Mouse (Mus musculus) gastrocnemius, adult 8-10 months (tissue): ENCODE results near the gene Mrps18c. TPM values are rescaled to one million over a fixed set of nuclear protein-coding genes. Genes with fewer than 3 reads are reported as not detected.

Experiments
- DNase-seq, 2 experiments: peaks; one replicate each; pipeline ENCODE4 v3.0.0; 2022; ENCODE audit warnings: low spot score in 2 of 2
- total RNA-seq, 4 experiments: library from RNA; stranded (reverse); gene quantifications; 2 replicates each; pipeline ENCODE4 v1.2.4; 2022

The Mrps18c gene
- total RNA-seq, 4 experiments from 2014 or later, result 67.1 to 90.8 (median 78.7) TPM

- DNase-seq, result no peak
These were observed 27.5 kb downstream of the Mrps18c start for GRCm38 (mm10) chr5:100825975-100826374.

GRCm38 (mm10) chr5:100826531-100826930 lies 28.1 kb downstream of the Mrps18c start:
- no peak for DNase-seq

GRCm38 (mm10) chr5:100828701-100829100 lies 30.3 kb downstream of the Mrps18c start:
- DNase-seq, result no peak

- no peak for DNase-seq
These were observed 34.3 kb downstream of the Mrps18c start for GRCm38 (mm10) chr5:100832680-100833079.

GRCm38 (mm10) chr5:100833841-100834240 lies 35.4 kb downstream of the Mrps18c start:
- DNase-seq, result no peak

GRCm38 (mm10) chr5:100835862-100836538 lies 37.6 kb downstream of the Mrps18c start:
- no peak for DNase-seq

- DNase-seq, result no peak
These were observed 39.5 kb downstream of the Mrps18c start for GRCm38 (mm10) chr5:100837907-100838306.

- DNase-seq, result no peak
These were observed 46.1 kb downstream of the Mrps18c start for GRCm38 (mm10) chr5:100844485-100844884.

- peak; percentile 20 to 24 for DNase-seq
These were observed 47.0 kb downstream of the Mrps18c start, which contains the start of gene Gpat3 for GRCm38 (mm10) chr5:100845485-100845847. Gene Gpat3 (plus strand): TSS chr5:100845713.

- peak; percentile 61 to 67 for DNase-seq
These were observed 47.6 kb downstream of the Mrps18c start for GRCm38 (mm10) chr5:100845848-100846598.

- DNase-seq, result no peak
These were observed 48.1 kb downstream of the Mrps18c start for GRCm38 (mm10) chr5:100846599-100846920.

- DNase-seq, result no peak
These were observed 48.7 kb downstream of the Mrps18c start for GRCm38 (mm10) chr5:100847143-100847542.

- DNase-seq, result no peak
These were observed 55.5 kb downstream of the Mrps18c start for GRCm38 (mm10) chr5:100853963-100854362.

Other genes with a start within 250 kb of the Mrps18c start
- gene Plac8, start 226.4 kb upstream of the Mrps18c start, total RNA-seq, result under 1 TPM in 3 of 4 experiments, not detected in 1; 0.36 to 0.46 (median 0.40) TPM
- 10 to 100 TPM; 82.2 to 86.2 (median 83.6) TPM for gene Coq2, start 123.5 kb upstream of the Mrps18c start, total RNA-seq
- under 1 TPM; 0.15 to 0.51 (median 0.35) TPM for gene Hpse, start 78.9 kb upstream of the Mrps18c start, total RNA-seq
- gene Helq, start within 50 bp of the Mrps18c start, total RNA-seq, result 1 to 10 TPM; 4.6 to 6.7 (median 5.9) TPM
- gene Abraxas1, start 22.3 kb downstream of the Mrps18c start, total RNA-seq, result 1 to 10 TPM; 4.8 to 6.5 (median 5.1) TPM
- 1 to 10 TPM; 5.6 to 9.2 (median 6.4) TPM for gene Gpat3, start 47.1 kb downstream of the Mrps18c start, total RNA-seq